Mouse (Mus musculus): Measurements from ENCODE around the gene Fhit.

- TF ChIP-seq CTCF (IDR thresholded peaks at IDR 0.05; ENCODE audit: extremely low read depth, insufficient read length, insufficient replicate concordance, low read depth, low read length) = no peak
- TF ChIP-seq POLR2A (IDR thresholded peaks at IDR 0.05; ENCODE audit: low read depth, low read length) = no peak
These were observed 2.8 kb downstream of the Fhit start for GRCm38 (mm10) chr14:11159021-11159420.

Measured in small intestine, adult 2 months (tissue).